Mouse (Mus musculus) C2C12 (cell line): Measurements from ENCODE around the gene Cyb5d1.
A peak's percentile ranks its signal among the peaks of the same experiment; 100 is the strongest.

Source experiments
- CEBPB ChIP-seq: IDR thresholded peaks from one replicate; pipeline ENCODE4 v1.6.1; 2011; ENCODE audit warnings: low read depth, mild to moderate bottlenecking, control low read depth, moderate library complexity
- CTCF ChIP-seq: IDR thresholded peaks from one replicate; pipeline ENCODE4 v1.5.1; 2011; ENCODE audit not compliant: control insufficient read depth, insufficient read depth, insufficient read length
- MAX ChIP-seq: IDR thresholded peaks from one replicate; pipeline ENCODE4 v1.6.1; 2011; ENCODE audit warnings: mild to moderate bottlenecking, control low read depth
- USF1 ChIP-seq: IDR thresholded peaks from one replicate; pipeline ENCODE4 v1.6.1; 2011; ENCODE audit warnings: low read depth, mild to moderate bottlenecking, control low read depth, moderate library complexity

DNA sequence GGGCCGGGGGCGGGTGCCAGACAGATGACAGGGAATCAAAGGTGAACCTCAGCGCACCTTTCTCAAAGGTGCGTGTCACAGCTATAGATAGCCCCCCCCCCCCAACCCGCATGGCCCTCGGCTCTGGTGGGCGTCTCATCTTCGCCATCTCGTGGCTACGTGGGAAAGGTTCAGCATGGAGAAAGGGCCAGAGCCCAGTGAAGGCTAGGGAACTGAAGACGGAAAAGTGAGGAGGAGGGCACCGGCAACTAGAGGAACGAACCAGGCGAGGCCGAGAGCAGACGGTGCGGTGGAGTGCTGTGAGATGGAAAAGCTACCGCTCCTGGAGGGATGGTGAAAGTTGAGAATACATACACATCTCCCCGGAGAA, 24.0 kb upstream of the Cyb5d1 start:
- TF ChIP-seq CTCF (peak; percentile 32), USF1 (no peak), MAX (no peak), CEBPB (no peak)
